Mouse (Mus musculus) megakaryocyte, adult 5-6 weeks (primary cell): ENCODE measurements around the gene Zfp185. TPM values are rescaled to one million over a fixed set of nuclear protein-coding genes. Genes with fewer than 3 reads are reported as not detected.
A peak's percentile ranks its signal among the peaks of the same experiment; 100 is the strongest.

Experiments
- ATAC-seq: 2 replicates; pipeline ENCODE4 v1.8.0; 2016; ENCODE audit warnings: mild to moderate bottlenecking, inconsistent platforms; ENCODE audit not compliant: poor library complexity, severe bottlenecking
- total RNA-seq, 2 experiments: library from RNA; stranded (forward) in 1 of 2; stranded (reverse) in 1 of 2; fragments of 153-499, 151-499 nt in 1 of 2; fragments of 221-1000, 200-1000 nt in 1 of 2; gene quantifications; 2 replicates each; pipeline versions ENCODE4 v1.2.3 to v1.2.4; 2015 to 2017

The Zfp185 gene
- total RNA-seq (2015) (not detected in 2 replicates), total RNA-seq (2017) (not detected in 2 replicates)

- ATAC-seq = no peak
Measured at GRCm38 (mm10) chrX:72986841-72987519, at the start of gene Zfp185. Gene Zfp185, plus strand, starts transcription at chrX:72987339.

GRCm38 (mm10) chrX:72953464-72953863, 33.7 kb upstream of the Zfp185 start:
- ATAC-seq = no peak

- no peak for ATAC-seq
Measured at GRCm38 (mm10) chrX:72956486-72956885, 30.7 kb upstream of the Zfp185 start.

DNA sequence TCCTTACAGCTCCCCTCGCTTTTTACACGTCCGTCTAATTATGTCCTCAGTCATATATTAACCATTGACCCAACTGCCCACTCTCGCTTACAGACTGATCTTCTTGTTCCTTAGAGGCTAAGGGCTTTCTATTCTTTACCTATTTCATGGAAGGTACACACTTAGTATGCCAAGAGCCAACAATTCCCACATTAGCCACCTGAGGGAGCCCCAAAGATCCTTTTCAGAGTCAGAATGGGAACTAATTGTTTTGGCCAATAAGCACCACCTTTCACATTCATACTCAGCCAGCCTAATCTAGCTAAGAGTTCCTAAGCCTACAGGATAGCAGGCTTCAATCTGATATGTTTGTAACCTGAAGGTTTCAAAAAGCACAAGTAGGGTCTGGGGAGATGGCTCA, 26.7 kb upstream of the Zfp185 start:
- no peak for ATAC-seq

DNA sequence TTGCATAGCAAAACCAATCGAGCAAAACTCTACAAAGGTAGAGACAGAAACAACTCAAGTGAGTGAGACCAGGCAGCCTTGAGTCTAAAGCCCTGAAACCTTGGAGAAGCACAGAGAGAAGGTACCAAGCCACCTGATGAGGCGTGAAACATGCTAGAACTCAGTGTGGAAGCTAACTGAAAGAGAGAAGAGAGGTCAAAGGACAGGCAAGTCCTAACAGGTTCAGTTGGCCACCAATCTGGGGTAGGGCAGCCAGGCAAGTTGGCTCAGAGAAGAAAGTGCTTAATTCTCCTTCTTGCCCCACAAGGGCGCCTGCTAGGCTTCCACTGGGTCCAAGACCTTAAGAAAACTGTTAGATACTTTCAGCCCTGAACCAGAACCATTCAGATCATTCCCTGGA, 25.6 kb upstream of the Zfp185 start:
- ATAC-seq = no peak

DNA sequence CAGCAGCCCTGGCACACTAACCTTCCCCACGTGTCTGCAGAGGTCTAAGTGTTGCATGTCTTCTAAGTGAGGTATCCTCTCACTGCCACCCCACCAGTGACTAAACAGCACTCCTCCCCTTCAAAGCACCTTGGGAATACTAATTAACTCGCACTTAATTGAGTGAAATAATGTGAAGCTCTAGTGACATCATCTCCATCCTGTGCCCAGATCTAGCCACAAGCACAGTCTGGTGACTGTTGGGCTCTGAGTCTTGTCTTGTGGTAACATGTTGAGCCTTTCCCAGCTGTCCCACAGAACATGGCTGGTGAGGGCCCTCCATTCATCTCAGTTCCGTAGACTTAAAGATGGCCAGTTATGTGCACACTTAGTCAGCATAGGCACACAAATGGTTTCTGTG, 24.4 kb upstream of the Zfp185 start:
- ATAC-seq = no peak

- ATAC-seq = no peak
Measured at GRCm38 (mm10) chrX:72982831-72983230, 4.3 kb upstream of the Zfp185 start.

- no peak for ATAC-seq
Measured at GRCm38 (mm10) chrX:72985607-72986006, 1.5 kb upstream of the Zfp185 start.

- no peak for ATAC-seq
Measured at GRCm38 (mm10) chrX:72987520-72987905, 374 bp downstream of the Zfp185 start.

DNA sequence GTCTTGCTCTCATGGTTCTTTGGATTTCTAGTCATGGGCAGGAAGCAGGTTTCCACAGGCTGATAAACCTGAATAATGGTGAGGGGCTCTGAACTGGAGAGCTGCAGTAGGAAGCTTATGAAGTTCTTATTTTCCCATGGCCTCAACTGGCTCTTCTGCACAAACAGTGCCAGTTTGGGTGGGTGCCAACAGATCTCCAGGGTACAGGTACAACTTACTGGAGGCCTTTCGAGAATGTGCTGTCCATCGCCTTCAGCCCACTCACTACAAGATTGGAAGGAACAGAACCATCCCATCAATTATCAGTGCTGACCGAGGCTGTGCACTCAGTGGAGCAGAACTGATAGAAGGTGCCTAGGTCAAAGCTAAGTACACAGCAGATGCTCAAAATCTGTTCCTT, 1.3 kb downstream of the Zfp185 start:
- no peak for ATAC-seq

DNA sequence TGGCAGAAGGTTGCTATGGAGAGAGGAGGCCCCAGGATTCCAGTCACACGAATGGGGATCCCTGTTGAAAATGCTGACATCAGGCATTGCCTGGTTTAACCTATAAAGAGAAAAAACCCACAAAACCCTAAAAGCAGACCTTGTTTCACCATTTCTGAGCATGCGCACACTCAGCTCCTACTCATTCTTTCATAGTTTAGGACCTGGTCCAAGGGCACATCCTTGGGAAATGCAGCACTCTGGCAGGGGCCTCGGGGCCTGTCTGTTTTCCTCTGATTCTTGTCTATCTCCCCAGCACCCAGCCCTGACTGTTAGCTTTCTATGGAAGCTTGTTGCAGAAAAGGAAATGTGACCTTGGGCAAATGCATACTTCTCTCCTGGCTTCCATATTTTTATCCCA, 3.4 kb downstream of the Zfp185 start:
- ATAC-seq = no peak

GRCm38 (mm10) chrX:72992291-72992919, 5.3 kb downstream of the Zfp185 start:
- no peak for ATAC-seq

DNA sequence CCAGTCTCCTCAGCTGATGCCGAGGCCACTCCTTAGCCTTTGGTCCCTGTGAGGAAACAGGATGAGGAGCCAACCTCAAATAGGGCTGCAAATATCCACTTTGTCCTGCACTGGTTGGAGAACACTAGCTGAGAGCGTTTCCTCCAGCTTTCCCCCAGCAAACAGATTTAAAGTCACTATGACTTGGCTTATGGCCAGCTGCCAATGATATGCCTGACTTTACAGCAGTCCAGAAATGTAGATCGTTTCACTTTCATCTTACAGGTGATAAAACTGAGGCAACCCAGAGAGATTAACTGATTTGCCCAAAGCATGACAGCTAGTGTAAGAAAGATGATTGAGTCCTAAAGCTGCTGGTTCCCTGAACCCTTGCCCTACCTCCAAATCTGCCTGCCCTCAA, 8.4 kb downstream of the Zfp185 start:
- no peak for ATAC-seq

GRCm38 (mm10) chrX:73003110-73003509, 16.0 kb downstream of the Zfp185 start:
- ATAC-seq = no peak

GRCm38 (mm10) chrX:73005678-73006077, 18.5 kb downstream of the Zfp185 start:
- no peak for ATAC-seq

DNA sequence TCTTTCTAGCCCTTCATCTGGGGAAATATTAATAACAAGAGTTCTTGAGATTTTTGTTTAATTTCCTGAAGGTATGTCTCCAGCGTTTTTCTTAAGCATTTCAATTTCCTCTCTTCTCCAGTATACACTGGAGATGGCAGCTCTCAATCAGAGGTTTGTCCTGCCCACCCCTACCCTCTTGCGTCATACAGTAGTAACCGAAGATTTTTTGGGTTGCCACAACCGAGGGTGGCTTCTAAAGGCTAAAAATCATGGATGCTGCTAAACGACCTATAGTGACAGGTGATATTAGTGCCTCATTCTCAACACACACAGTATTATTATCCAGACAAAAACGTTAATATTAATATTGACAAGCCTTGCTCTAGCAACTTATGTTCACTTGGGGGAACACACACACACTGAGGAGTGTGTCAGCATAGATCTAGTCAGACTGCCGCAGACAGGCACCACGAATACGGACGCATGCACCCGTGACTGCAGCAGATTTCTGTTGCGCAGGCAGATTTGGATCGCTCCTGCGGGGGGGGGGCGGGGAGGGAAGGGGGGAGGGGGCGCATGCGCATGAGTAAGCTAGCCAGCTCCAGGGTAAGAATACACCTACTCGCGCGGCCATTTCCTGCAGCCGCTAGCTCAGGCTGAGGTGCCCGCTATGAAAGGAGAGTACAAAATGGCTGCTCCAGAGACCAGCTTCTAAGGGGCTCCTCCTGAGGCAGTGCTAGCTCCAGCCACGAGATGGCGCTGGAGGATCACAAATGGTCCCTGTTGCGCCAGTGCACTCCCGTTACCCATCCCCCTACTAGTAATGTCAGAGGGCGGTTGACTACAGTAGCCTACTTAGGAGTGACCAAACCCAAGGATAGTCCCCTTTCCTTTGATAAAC, 20.7 kb downstream of the Zfp185 start:
- peak; percentile 99 for ATAC-seq

- no peak for ATAC-seq
Measured at GRCm38 (mm10) chrX:73012846-73013245, 25.7 kb downstream of the Zfp185 start.

DNA sequence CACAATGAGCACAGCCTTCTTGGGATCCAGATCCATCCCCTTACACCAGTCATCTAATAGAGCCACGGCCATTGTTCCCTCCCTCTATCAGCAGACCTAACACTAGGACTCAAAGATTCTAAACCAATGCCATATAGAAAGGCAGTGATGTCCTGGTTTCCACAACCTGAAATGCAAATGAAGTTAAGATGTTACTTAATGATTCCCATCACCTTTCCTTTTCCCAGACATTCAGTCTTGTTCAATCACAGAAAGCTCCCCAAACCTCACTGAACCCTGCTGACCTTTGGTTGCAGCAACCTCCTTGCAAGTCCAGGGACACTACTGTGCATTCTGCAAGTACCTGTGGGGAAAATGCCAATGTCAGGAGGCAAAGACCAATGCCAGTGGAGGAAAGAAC, 49.9 kb downstream of the Zfp185 start, which contains the start of gene Pnma5:
Pnma5 (minus strand) TSS at position 101 of the 400 bp plus-strand sequence.
- no peak for ATAC-seq

- no peak for ATAC-seq
Measured at GRCm38 (mm10) chrX:73038831-73039230, 51.7 kb downstream of the Zfp185 start.

DNA sequence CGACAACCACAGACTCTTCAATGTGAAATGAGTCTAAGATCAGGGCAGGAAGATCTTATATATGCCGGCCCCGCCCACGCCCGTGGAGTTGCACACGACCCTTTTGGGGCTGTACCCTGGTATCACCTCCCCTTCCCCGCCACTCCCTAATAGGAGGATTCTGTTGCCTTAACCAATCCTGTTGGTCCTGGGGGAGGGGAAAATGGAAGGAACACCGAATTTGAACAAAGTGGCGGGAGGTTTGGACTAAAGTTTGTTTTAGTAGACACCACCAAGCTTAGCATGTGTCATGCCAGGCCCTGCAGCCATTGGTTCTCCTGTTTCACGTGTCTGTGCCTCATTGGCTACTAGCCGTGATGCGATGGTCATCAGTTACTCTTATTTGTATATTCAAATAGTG, 52.5 kb downstream of the Zfp185 start:
- ATAC-seq = no peak

GRCm38 (mm10) chrX:73053860-73054563, 66.9 kb downstream of the Zfp185 start:
- peak; percentile 100 for ATAC-seq
